Mouse (Mus musculus): Measurements from ENCODE around the gene Epo. TPM values are rescaled to one million over a fixed set of nuclear protein-coding genes. Genes with fewer than 3 reads are reported as not detected.

The Epo gene
- polyA plus RNA-seq, 2 experiments, result 0.40 to 0.85 TPM

- DNase-seq (ENCODE audit: low read depth in 3 of 3, low spot score in 3 of 3) (peak; percentile 78 to 80 (median 78)), ATAC-seq (ENCODE audit: insufficient read depth) (peak; percentile 93)
- H3K4me1 ChIP-seq (replicated peaks; ENCODE audit: control insufficient read depth in 2 of 2, insufficient read depth in 2 of 2, low read length in 1 of 2), result peaks cover 16 to 39% of the 10 kb centered on the region in 2 experiments
- no peaks in the 10 kb centered on the region for H3K9me3 ChIP-seq (ENCODE audit: control insufficient read depth, low read length)
- peak overlapping the region; percentile 64 to 83 for H3K4me3 ChIP-seq (ENCODE audit: insufficient read depth in 1 of 2, low read depth in 2 of 2, low read length in 2 of 2)
- no peaks in the 10 kb centered on the region for H3K27me3 ChIP-seq (ENCODE audit: control insufficient read depth, insufficient read depth, low read length)
- WGBS (ENCODE audit: insufficient replicate concordance), result 9% methylated on average over 17 of the region's 17 CpGs
- peak overlapping the region; percentile 80 for H3K9ac ChIP-seq (replicated peaks)
- H3K27ac ChIP-seq, result peak overlapping the region; percentile 85
- H3K4me2 ChIP-seq (ENCODE audit: low read depth), result peak overlapping the region; percentile 94
- peaks cover 18% of the 10 kb centered on the region for H3K36me3 ChIP-seq (replicated peaks; ENCODE audit: control insufficient read depth, insufficient read depth, low read depth)
- TF ChIP-seq EP300 (IDR thresholded peaks at IDR 0.05; ENCODE audit: low read depth) (peak; percentile 90), CTCF (IDR thresholded peaks at IDR 0.05; ENCODE audit: low read depth) (peak; percentile 54)
Observed at GRCm38 (mm10) chr5:137570691-137571586, 37.9 kb upstream of the Epo start.

- ATAC-seq (ENCODE audit: insufficient read depth), result no peak
- Histone ChIP-seq H3K27me3 (ENCODE audit: control insufficient read depth, insufficient read depth, low read length) (no peaks in the 10 kb centered on the region), H3K4me2 (ENCODE audit: low read depth) (peak overlapping the region; percentile 94), H3K27ac (peak overlapping the region; percentile 85), H3K4me1 (replicated peaks; ENCODE audit: control insufficient read depth in 2 of 2, insufficient read depth in 2 of 2, low read length in 1 of 2) (peaks cover 16 to 39% of the 10 kb centered on the region in 2 experiments), H3K4me3 (ENCODE audit: insufficient read depth in 1 of 2, low read depth in 2 of 2, low read length in 2 of 2) (peak overlapping the region; percentile 64 to 83), H3K36me3 (replicated peaks; ENCODE audit: control insufficient read depth, insufficient read depth, low read depth) (peaks cover 16% of the 10 kb centered on the region), H3K9me3 (ENCODE audit: control insufficient read depth, low read length) (no peaks in the 10 kb centered on the region), H3K9ac (replicated peaks) (peak overlapping the region; percentile 80)
- TF ChIP-seq EP300 (IDR thresholded peaks at IDR 0.05; ENCODE audit: low read depth) (no peak), CTCF (IDR thresholded peaks at IDR 0.05; ENCODE audit: low read depth) (no peak)
- DNase-seq (ENCODE audit: low read depth in 3 of 3, low spot score in 3 of 3), result no peak
- WGBS (ENCODE audit: insufficient replicate concordance), result 3% methylated on average over 7 of the region's 7 CpGs
Observed at GRCm38 (mm10) chr5:137570181-137570580, 37.1 kb upstream of the Epo start.

GRCm38 (mm10) chr5:137569665-137570064 lies 36.6 kb upstream of the Epo start, which contains the start of gene Tfr2:
Tfr2 (plus strand) TSS chr5:137569840.
- H3K4me2 ChIP-seq (ENCODE audit: low read depth), result peak within 1 kb of the TSS; percentile 94
- peak; percentile 80 to 81 (median 81) for DNase-seq (ENCODE audit: low read depth in 3 of 3, low spot score in 3 of 3)

GRCm38 (mm10) chr5:137569031-137569430 lies 36.0 kb upstream of the Epo start:
- no peak for DNase-seq (ENCODE audit: low read depth in 3 of 3, low spot score in 3 of 3)
- WGBS (ENCODE audit: insufficient replicate concordance), result 56% methylated on average over 12 of the region's 12 CpGs
- no peaks in the 10 kb centered on the region for H3K27me3 ChIP-seq (ENCODE audit: control insufficient read depth, insufficient read depth, low read length)
- no peak for ATAC-seq (ENCODE audit: insufficient read depth)
- peak overlapping the region in 1 of 2 experiments; percentile 29; a peak in 1 of 4 replicates for H3K4me3 ChIP-seq (ENCODE audit: insufficient read depth in 1 of 2, low read depth in 2 of 2, low read length in 2 of 2)
- peak overlapping the region; percentile 94 for H3K4me2 ChIP-seq (ENCODE audit: low read depth)
- H3K9ac ChIP-seq (replicated peaks), result no peak overlapping the region
- no peak overlapping the region for H3K27ac ChIP-seq
- H3K36me3 ChIP-seq (replicated peaks; ENCODE audit: control insufficient read depth, insufficient read depth, low read depth), result peaks cover 5% of the 10 kb centered on the region
- no peaks in the 10 kb centered on the region for H3K9me3 ChIP-seq (ENCODE audit: control insufficient read depth, low read length)
- no peak for TF ChIP-seq CTCF (IDR thresholded peaks at IDR 0.05; ENCODE audit: low read depth)
- TF ChIP-seq EP300 (IDR thresholded peaks at IDR 0.05; ENCODE audit: low read depth), result no peak
- H3K4me1 ChIP-seq (replicated peaks; ENCODE audit: control insufficient read depth in 2 of 2, insufficient read depth in 2 of 2, low read length in 1 of 2), result peaks cover 16 to 39% of the 10 kb centered on the region in 2 experiments

More at GRCm38 (mm10) chr5:137569665-137570064, 36.6 kb upstream of the Epo start, which contains the start of gene Tfr2:
- peak; percentile 71 for ATAC-seq (ENCODE audit: insufficient read depth)
- Histone ChIP-seq H3K27me3 (ENCODE audit: control insufficient read depth, insufficient read depth, low read length) (no peaks in the 10 kb centered on the region), H3K9me3 (ENCODE audit: control insufficient read depth, low read length) (no peaks in the 10 kb centered on the region), H3K4me3 (ENCODE audit: insufficient read depth in 1 of 2, low read depth in 2 of 2, low read length in 2 of 2) (peak within 1 kb of the TSS; percentile 64 to 83), H3K27ac (peak within 1 kb of the TSS; percentile 85), H3K9ac (replicated peaks) (peak within 1 kb of the TSS; percentile 80), H3K36me3 (replicated peaks; ENCODE audit: control insufficient read depth, insufficient read depth, low read depth) (peaks cover 11% of the 10 kb centered on the region), H3K4me1 (replicated peaks; ENCODE audit: control insufficient read depth in 2 of 2, insufficient read depth in 2 of 2, low read length in 1 of 2) (peaks cover 16 to 39% of the 10 kb centered on the region in 2 experiments)
- no peak for TF ChIP-seq EP300 (IDR thresholded peaks at IDR 0.05; ENCODE audit: low read depth)
- TF ChIP-seq CTCF (IDR thresholded peaks at IDR 0.05; ENCODE audit: low read depth), result no peak; the same call in 1 of the 2 replicates
- WGBS (ENCODE audit: insufficient replicate concordance), result 3% methylated on average over 9 of the region's 9 CpGs

GRCm38 (mm10) chr5:137568223-137568798 lies 35.3 kb upstream of the Epo start:
- H3K27ac ChIP-seq, result no peak overlapping the region
- DNase-seq (ENCODE audit: low read depth in 3 of 3, low spot score in 3 of 3), result no peak
- no peak for ATAC-seq (ENCODE audit: insufficient read depth)
- H3K27me3 ChIP-seq (ENCODE audit: control insufficient read depth, insufficient read depth, low read length), result no peaks in the 10 kb centered on the region
- 75% methylated on average over 8 of the region's 8 CpGs for WGBS (ENCODE audit: insufficient replicate concordance)
- peaks cover 16 to 39% of the 10 kb centered on the region in 2 experiments for H3K4me1 ChIP-seq (replicated peaks; ENCODE audit: control insufficient read depth in 2 of 2, insufficient read depth in 2 of 2, low read length in 1 of 2)
- no peaks in the 10 kb centered on the region; the same call in 1 of the 2 replicates for H3K36me3 ChIP-seq (replicated peaks; ENCODE audit: control insufficient read depth, insufficient read depth, low read depth)
- H3K9me3 ChIP-seq (ENCODE audit: control insufficient read depth, low read length), result no peaks in the 10 kb centered on the region
- TF ChIP-seq EP300 (IDR thresholded peaks at IDR 0.05; ENCODE audit: low read depth), result no peak
- no peak for TF ChIP-seq CTCF (IDR thresholded peaks at IDR 0.05; ENCODE audit: low read depth)
- H3K4me2 ChIP-seq (ENCODE audit: low read depth), result no peak overlapping the region
- no peak overlapping the region for H3K4me3 ChIP-seq (ENCODE audit: insufficient read depth in 1 of 2, low read depth in 2 of 2, low read length in 2 of 2)
- no peak overlapping the region for H3K9ac ChIP-seq (replicated peaks)
